Mouse (Mus musculus) lung, postnatal 0 days (tissue): ENCODE measurements at regions not wholly inside any gene's neighbourhood (a gene's known extent, or its start where the extent isn't known, plus 50 kb on each side); places are given as distances from the start of the nearest gene placed in this dataset.

Experiments
- ATAC-seq: fragments of 200-750 bp; cut with Nextera tagmentation; 2 replicates; pipeline ENCODE4 v1.8.0; 2017; ENCODE audit warnings: moderate library complexity
- DNase-seq: peaks from one replicate; pipeline ENCODE4 v3.0.0-alpha.2; 2016; ENCODE audit warnings: low spot score
- H3K27ac ChIP-seq: fragments of 300-500 bp; sonication (generic); 2 replicates; pipeline ENCODE4 v1.5.1; 2014; ENCODE audit warnings: antibody characterized with exemption, mild to moderate bottlenecking, low read length, mixed read lengths
- H3K27me3 ChIP-seq: fragments of 300-500 bp; sonication (generic); replicated peaks from 2 replicates; pipeline ENCODE4 v1.6.1; 2014; ENCODE audit warnings: low read length, mixed read lengths; ENCODE audit not compliant: insufficient read depth
- H3K36me3 ChIP-seq: fragments of 300-500 bp; sonication (generic); 2 replicates; pipeline ENCODE4 v1.6.1; 2014; ENCODE audit warnings: low read length, mixed read lengths; ENCODE audit not compliant: insufficient read depth
- H3K4me1 ChIP-seq: fragments of 300-500 bp; sonication (generic); 2 replicates; pipeline ENCODE4 v1.6.1; 2014; ENCODE audit warnings: antibody characterized with exemption, low read depth, low read length, mixed read lengths; ENCODE audit not compliant: insufficient read depth
- H3K4me2 ChIP-seq: fragments of 300-500 bp; sonication (generic); replicated peaks from 2 replicates; pipeline ENCODE4 v1.6.1; 2014; ENCODE audit warnings: low read depth, mild to moderate bottlenecking, low read length, moderate library complexity, mixed read lengths
- H3K4me3 ChIP-seq: fragments of 300-500 bp; sonication (generic); 2 replicates; pipeline ENCODE4 v1.5.1; 2014; ENCODE audit warnings: low read depth, low read length
- H3K9ac ChIP-seq: fragments of 300-500 bp; sonication (generic); replicated peaks from 2 replicates; pipeline ENCODE4 v1.6.1; 2014; ENCODE audit warnings: low read depth, mild to moderate bottlenecking
- H3K9me3 ChIP-seq: fragments of 300-500 bp; sonication (generic); 2 replicates; pipeline ENCODE4 v1.6.1; 2016; ENCODE audit warnings: low read length, mixed read lengths
- CTCF ChIP-seq: IDR thresholded peaks from 2 replicates; pipeline ENCODE4 v1.5.1; 2016; ENCODE audit warnings: antibody characterized with exemption, mild to moderate bottlenecking
- EP300 ChIP-seq: IDR thresholded peaks from 2 replicates; pipeline ENCODE4 v1.6.1; 2016; ENCODE audit warnings: antibody characterized with exemption, mild to moderate bottlenecking, control low read depth
- WGBS: fragments of 180-500 bp; shearing (Covaris S2); extraction: QIAGEN DNeasy Blood & Tissue Kit; methylation state at CpG from one replicate; pipeline ENCODE4 v1.1.7; 2014; 5-methylcytosine and 5-hydroxymethylcytosine counted together

DNA sequence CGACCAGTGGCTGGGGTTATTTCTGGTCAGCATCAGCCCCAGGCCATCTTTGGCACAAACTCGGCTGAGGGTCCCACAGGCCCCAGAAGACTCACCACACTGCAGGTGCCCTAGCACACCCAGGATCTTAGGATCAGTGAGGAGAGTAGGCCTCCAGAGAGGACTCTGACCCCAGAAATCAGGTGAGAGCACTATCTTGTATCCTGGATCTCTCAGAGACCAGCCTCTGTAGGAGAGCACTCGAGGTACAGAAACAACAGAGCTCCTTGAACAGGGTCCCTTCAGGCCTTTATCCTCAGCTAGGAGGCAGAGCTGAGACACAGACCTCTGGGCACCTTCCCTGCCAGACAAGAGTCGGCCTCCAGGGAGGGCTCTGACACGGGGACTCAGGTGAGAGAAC lies 654.1 kb downstream of the Trib2 start:
- Histone ChIP-seq H3K4me3 (no peak overlapping the region), H3K36me3 (no peaks in the 10 kb centered on the region), H3K4me2 (no peak overlapping the region), H3K9me3 (no peaks in the 10 kb centered on the region), H3K4me1 (no peaks in the 10 kb centered on the region), H3K9ac (no peak overlapping the region), H3K27ac (no peak overlapping the region), H3K27me3 (no peaks in the 10 kb centered on the region)
- WGBS: 66% methylated on average over 5 of the region's 5 CpGs
- DNase-seq: no peak
- ATAC-seq: no peak
- TF ChIP-seq EP300 (no peak), CTCF (no peak)

GRCm38 (mm10) chr12:15161864-15162263 lies 654.9 kb downstream of the Trib2 start:
- H3K4me1 ChIP-seq: no peaks in the 10 kb centered on the region
- H3K27me3 ChIP-seq: no peaks in the 10 kb centered on the region
- H3K9ac ChIP-seq: no peak overlapping the region
- 61% methylated on average over 3 of the region's 3 CpGs for WGBS
- H3K4me3 ChIP-seq: no peak overlapping the region
- no peak for ATAC-seq
- H3K27ac ChIP-seq: no peak overlapping the region
- H3K36me3 ChIP-seq: no peaks in the 10 kb centered on the region
- H3K9me3 ChIP-seq: no peaks in the 10 kb centered on the region
- no peak overlapping the region for H3K4me2 ChIP-seq
- no peak for DNase-seq
- no peak for TF ChIP-seq CTCF
- no peak for TF ChIP-seq EP300

- Histone ChIP-seq H3K9me3 (no peaks in the 10 kb centered on the region), H3K4me1 (no peaks in the 10 kb centered on the region), H3K4me2 (no peak overlapping the region), H3K27ac (no peak overlapping the region), H3K9ac (no peak overlapping the region), H3K36me3 (no peaks in the 10 kb centered on the region), H3K4me3 (no peak overlapping the region), H3K27me3 (no peaks in the 10 kb centered on the region)
- ATAC-seq: no peak
- TF ChIP-seq EP300 (no peak), CTCF (no peak)
- DNase-seq: no peak
- WGBS: 63% methylated on average over 2 of the region's 2 CpGs
Measured at GRCm38 (mm10) chr12:15160478-15160998, 656.2 kb downstream of the Trib2 start.

DNA sequence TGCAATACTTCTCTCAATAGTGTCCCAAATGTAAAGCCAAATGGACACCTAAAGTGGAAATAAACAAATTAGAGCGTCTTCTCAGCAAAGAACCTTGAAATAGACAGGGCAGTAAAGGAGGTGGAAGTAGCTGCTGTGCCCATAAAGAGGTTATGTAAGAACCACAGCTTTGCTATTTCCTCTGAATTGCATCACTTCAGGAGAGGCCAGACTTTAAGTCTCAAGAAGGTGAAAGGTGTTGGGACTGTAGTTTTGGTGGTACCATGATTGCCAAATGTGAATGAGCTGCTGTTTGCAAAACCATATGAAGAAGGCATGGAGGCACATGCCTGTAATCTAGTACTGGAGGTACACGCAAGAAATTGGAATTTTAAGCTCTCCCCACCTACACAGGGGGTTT lies 670.3 kb downstream of the Trib2 start:
- Histone ChIP-seq H3K9me3 (no peaks in the 10 kb centered on the region), H3K27ac (no peak overlapping the region), H3K4me2 (no peak overlapping the region), H3K9ac (no peak overlapping the region), H3K27me3 (no peaks in the 10 kb centered on the region), H3K4me3 (no peak overlapping the region), H3K4me1 (no peaks in the 10 kb centered on the region), H3K36me3 (no peaks in the 10 kb centered on the region)
- TF ChIP-seq EP300 (no peak), CTCF (no peak)
- ATAC-seq (no peak), DNase-seq (no peak)
- WGBS: 65% methylated on average over 2 of the region's 2 CpGs

- no peak for DNase-seq
- no peaks in the 10 kb centered on the region for H3K36me3 ChIP-seq
- no peak for ATAC-seq
- no peak for TF ChIP-seq CTCF
- TF ChIP-seq EP300: no peak
- H3K4me2 ChIP-seq: no peak overlapping the region
- no peak overlapping the region for H3K9ac ChIP-seq
- no peak overlapping the region for H3K27ac ChIP-seq
- 64% methylated on average over 5 of the region's 5 CpGs for WGBS
- H3K4me3 ChIP-seq: no peak overlapping the region
- no peaks in the 10 kb centered on the region for H3K4me1 ChIP-seq
- no peaks in the 10 kb centered on the region for H3K9me3 ChIP-seq
- H3K27me3 ChIP-seq: no peaks in the 10 kb centered on the region
Measured at GRCm38 (mm10) chr12:15137039-15137438, 679.7 kb downstream of the Trib2 start.

- DNase-seq: no peak
- ATAC-seq: no peak
- Histone ChIP-seq H3K27ac (no peak overlapping the region), H3K36me3 (no peaks in the 10 kb centered on the region), H3K27me3 (no peaks in the 10 kb centered on the region), H3K9ac (no peak overlapping the region), H3K4me1 (no peaks in the 10 kb centered on the region), H3K4me2 (no peak overlapping the region), H3K4me3 (no peak overlapping the region), H3K9me3 (no peaks in the 10 kb centered on the region)
- TF ChIP-seq CTCF (no peak), EP300 (no peak)
- WGBS: 65% methylated on average over 3 of the region's 3 CpGs
Measured at GRCm38 (mm10) chr12:15124179-15124578, 692.5 kb downstream of the Trib2 start.

DNA sequence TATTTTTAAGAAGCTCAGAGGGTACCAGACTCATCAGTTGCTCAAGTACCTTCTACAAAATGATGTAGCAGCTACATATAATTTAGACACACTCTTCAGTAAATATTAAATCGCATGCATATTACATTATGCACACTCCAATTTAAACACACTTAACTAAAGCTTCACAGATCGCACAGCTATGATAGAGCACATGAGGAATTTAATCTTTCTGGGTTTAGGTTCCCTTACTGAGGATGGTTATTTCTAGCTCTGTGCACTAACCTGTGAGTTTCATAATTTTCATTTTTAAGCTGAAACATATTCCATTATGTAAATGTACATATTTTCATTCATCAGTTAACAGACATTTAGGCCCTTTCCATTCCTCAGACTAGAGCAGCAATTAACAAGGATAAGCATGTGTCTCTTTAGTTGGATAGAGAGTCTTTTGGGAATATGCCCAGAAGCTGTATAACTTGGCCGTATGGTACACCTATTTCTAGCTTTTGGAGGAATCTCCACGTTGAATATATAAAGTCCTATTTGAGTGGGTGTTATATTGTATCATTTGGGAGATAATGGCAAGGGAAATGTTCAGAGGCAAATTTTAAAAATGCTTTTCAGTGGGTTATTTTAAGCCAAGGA lies 694.0 kb downstream of the Trib2 start:
- no peaks in the 10 kb centered on the region for H3K36me3 ChIP-seq
- no peak overlapping the region for H3K4me3 ChIP-seq
- DNase-seq: no peak
- 71% methylated on average over 4 of the region's 4 CpGs for WGBS
- no peak overlapping the region for H3K9ac ChIP-seq
- no peaks in the 10 kb centered on the region for H3K27me3 ChIP-seq
- no peaks in the 10 kb centered on the region for H3K9me3 ChIP-seq
- H3K27ac ChIP-seq: no peak overlapping the region
- no peaks in the 10 kb centered on the region for H3K4me1 ChIP-seq
- H3K4me2 ChIP-seq: no peak overlapping the region
- ATAC-seq: no peak
- TF ChIP-seq CTCF: no peak
- TF ChIP-seq EP300: no peak
